Mouse (Mus musculus): ENCODE data around the gene Gm128. TPM values are rescaled to one million over a fixed set of nuclear protein-coding genes. Genes with fewer than 3 reads are reported as not detected.

The Gm128 gene
- total and polyA plus RNA-seq, 3 experiments = 0.16 TPM; not detected in 2

- no peak for DNase-seq
- H3K27me3 ChIP-seq (ENCODE audit: control insufficient read depth, insufficient read depth, low read length) = no peaks in the 10 kb centered on the region
- no peaks in the 10 kb centered on the region for H3K36me3 ChIP-seq (ENCODE audit: control insufficient read depth, insufficient read depth, low read length)
- intact Hi-C loops (cut with DNase I) = no loop called here
- TF ChIP-seq POLR2A (IDR thresholded peaks at IDR 0.05; ENCODE audit: insufficient read depth, low read depth, low read length) (no peak), CTCF (IDR thresholded peaks at IDR 0.05) (no peak), EP300 (IDR thresholded peaks at IDR 0.05; ENCODE audit: insufficient read depth, low read depth, low read length) (no peak)
- H3K79me2 ChIP-seq (replicated peaks; ENCODE audit: control insufficient read depth, insufficient read depth, low read length) = no peaks in the 10 kb centered on the region
- 0 out of 2 replicates have a peak, but pooled peaks cover 3% of the 10 kb centered on the region for H3K4me1 ChIP-seq (ENCODE audit: control insufficient read depth, insufficient read depth, low read length)
- no peak overlapping the region for H3K9ac ChIP-seq (ENCODE audit: low read depth, low read length)
- no peak overlapping the region for H3K27ac ChIP-seq
- H3K4me3 ChIP-seq = no peak overlapping the region
Measured at GRCm38 (mm10) chr3:95267855-95268254, 26.5 kb upstream of the Gm128 start.

- H3K79me2 ChIP-seq (replicated peaks; ENCODE audit: control insufficient read depth, insufficient read depth, low read length) = no peaks in the 10 kb centered on the region
- TF ChIP-seq CTCF (IDR thresholded peaks at IDR 0.05) (no peak), EP300 (IDR thresholded peaks at IDR 0.05; ENCODE audit: insufficient read depth, low read depth, low read length) (no peak)
- intact Hi-C loops (cut with DNase I) = no loop called here
- H3K36me3 ChIP-seq (ENCODE audit: control insufficient read depth, insufficient read depth, low read length) = no peaks in the 10 kb centered on the region
- H3K9ac ChIP-seq (ENCODE audit: low read depth, low read length) = no peak overlapping the region
- 0 out of 2 replicates have a peak, but pooled peaks cover 3% of the 10 kb centered on the region for H3K4me1 ChIP-seq (ENCODE audit: control insufficient read depth, insufficient read depth, low read length)
- no peak for DNase-seq
- H3K27me3 ChIP-seq (ENCODE audit: control insufficient read depth, insufficient read depth, low read length) = no peaks in the 10 kb centered on the region
- no peak overlapping the region for H3K4me3 ChIP-seq
- WGBS = 93% methylated on average over 3 of the region's 3 CpGs
- no peak overlapping the region for H3K27ac ChIP-seq
Measured at GRCm38 (mm10) chr3:95266052-95266451, 24.7 kb upstream of the Gm128 start.

GRCm38 (mm10) chr3:95264724-95265123 lies 23.3 kb upstream of the Gm128 start:
- WGBS = 88% methylated on average over 1 of the region's 1 CpGs
- Histone ChIP-seq H3K79me2 (replicated peaks; ENCODE audit: control insufficient read depth, insufficient read depth, low read length) (no peaks in the 10 kb centered on the region), H3K9ac (ENCODE audit: low read depth, low read length) (no peak overlapping the region), H3K4me3 (no peak overlapping the region), H3K27me3 (ENCODE audit: control insufficient read depth, insufficient read depth, low read length) (no peaks in the 10 kb centered on the region), H3K4me1 (ENCODE audit: control insufficient read depth, insufficient read depth, low read length) (no peaks in the 10 kb centered on the region), H3K36me3 (ENCODE audit: control insufficient read depth, insufficient read depth, low read length) (no peaks in the 10 kb centered on the region), H3K27ac (no peak overlapping the region)
- TF ChIP-seq POLR2A (IDR thresholded peaks at IDR 0.05; ENCODE audit: insufficient read depth, low read depth, low read length) = no peak
- TF ChIP-seq CTCF (IDR thresholded peaks at IDR 0.05) = no peak
- no peak for TF ChIP-seq EP300 (IDR thresholded peaks at IDR 0.05; ENCODE audit: insufficient read depth, low read depth, low read length)
- intact Hi-C loops (cut with DNase I) = loop anchor here (5.0 kb wide), 1 partner anchor 72 kb away; no protein-coding TSS in a partner anchor
- no peak for DNase-seq

GRCm38 (mm10) chr3:95263089-95263739 lies 21.8 kb upstream of the Gm128 start:
- no peak overlapping the region for H3K4me3 ChIP-seq
- H3K36me3 ChIP-seq (ENCODE audit: control insufficient read depth, insufficient read depth, low read length) = no peaks in the 10 kb centered on the region
- peak; percentile 30; the same call in 1 of the 2 replicates for TF ChIP-seq EP300 (IDR thresholded peaks at IDR 0.05; ENCODE audit: insufficient read depth, low read depth, low read length)
- peak; percentile 84 for TF ChIP-seq CTCF (IDR thresholded peaks at IDR 0.05)
- TF ChIP-seq POLR2A (IDR thresholded peaks at IDR 0.05; ENCODE audit: insufficient read depth, low read depth, low read length) = no peak
- intact Hi-C loops (cut with DNase I) = loop anchor here (1.0 to 5.0 kb wide), 3 partner anchors 46 to 121 kb away; partner anchors contain the start of genes Gabpb2 and Tnfaip8l2
- 43% methylated on average over 11 of the region's 11 CpGs for WGBS
- H3K4me1 ChIP-seq (ENCODE audit: control insufficient read depth, insufficient read depth, low read length) = no peaks in the 10 kb centered on the region
- H3K79me2 ChIP-seq (replicated peaks; ENCODE audit: control insufficient read depth, insufficient read depth, low read length) = no peaks in the 10 kb centered on the region
- no peak overlapping the region for H3K27ac ChIP-seq
- peak; percentile 72 to 76 for DNase-seq
- H3K27me3 ChIP-seq (ENCODE audit: control insufficient read depth, insufficient read depth, low read length) = no peaks in the 10 kb centered on the region
- H3K9ac ChIP-seq (ENCODE audit: low read depth, low read length) = no peak overlapping the region

- intact Hi-C loops (cut with DNase I) = loop anchor here (2.0 to 5.0 kb wide), 2 partner anchors 45 to 70 kb away; partner anchors contain the start of gene Gabpb2
Measured at GRCm38 (mm10) chr3:95261975-95262374, 20.6 kb upstream of the Gm128 start.

GRCm38 (mm10) chr3:95256931-95257330 lies 15.5 kb upstream of the Gm128 start:
- Histone ChIP-seq H3K27me3 (ENCODE audit: control insufficient read depth, insufficient read depth, low read length) (no peaks in the 10 kb centered on the region), H3K4me1 (ENCODE audit: control insufficient read depth, insufficient read depth, low read length) (no peaks in the 10 kb centered on the region), H3K36me3 (ENCODE audit: control insufficient read depth, insufficient read depth, low read length) (no peaks in the 10 kb centered on the region), H3K9ac (ENCODE audit: low read depth, low read length) (no peak overlapping the region), H3K79me2 (replicated peaks; ENCODE audit: control insufficient read depth, insufficient read depth, low read length) (no peaks in the 10 kb centered on the region), H3K27ac (no peak overlapping the region), H3K4me3 (no peak overlapping the region)
- intact Hi-C loops (cut with DNase I) = no loop called here
- no peak for DNase-seq
- WGBS = 86% methylated on average over 5 of the region's 5 CpGs
- TF ChIP-seq CTCF (IDR thresholded peaks at IDR 0.05) (no peak), POLR2A (IDR thresholded peaks at IDR 0.05; ENCODE audit: insufficient read depth, low read depth, low read length) (no peak), EP300 (IDR thresholded peaks at IDR 0.05; ENCODE audit: insufficient read depth, low read depth, low read length) (no peak)

More at GRCm38 (mm10) chr3:95261975-95262374, 20.6 kb upstream of the Gm128 start:
- WGBS = 78% methylated on average over 4 of the region's 4 CpGs
- Histone ChIP-seq H3K27ac (no peak overlapping the region), H3K27me3 (ENCODE audit: control insufficient read depth, insufficient read depth, low read length) (no peaks in the 10 kb centered on the region), H3K36me3 (ENCODE audit: control insufficient read depth, insufficient read depth, low read length) (no peaks in the 10 kb centered on the region), H3K4me1 (ENCODE audit: control insufficient read depth, insufficient read depth, low read length) (no peaks in the 10 kb centered on the region), H3K79me2 (replicated peaks; ENCODE audit: control insufficient read depth, insufficient read depth, low read length) (no peaks in the 10 kb centered on the region), H3K9ac (ENCODE audit: low read depth, low read length) (no peak overlapping the region), H3K4me3 (no peak overlapping the region)
- TF ChIP-seq POLR2A (IDR thresholded peaks at IDR 0.05; ENCODE audit: insufficient read depth, low read depth, low read length) = no peak
- TF ChIP-seq CTCF (IDR thresholded peaks at IDR 0.05) = no peak
- TF ChIP-seq EP300 (IDR thresholded peaks at IDR 0.05; ENCODE audit: insufficient read depth, low read depth, low read length) = no peak
- no peak for DNase-seq

Data from heart, adult 2 months (tissue).